Mouse (Mus musculus) kidney, embryonic 14.5 days (tissue): ENCODE measurements at regions not wholly inside any gene's neighbourhood (a gene's known extent, or its start where the extent isn't known, plus 50 kb on each side); places are given as distances from the start of the nearest gene placed in this dataset.
"Not testable (repeated sequence)": the region's sequence is repeated elsewhere in the genome, so short reads cannot be mapped to it uniquely, and the experiment has no call there.

Experiments
- ATAC-seq: fragments of 200-750 bp; cut with Nextera tagmentation; 2 replicates; pipeline ENCODE4 v1.8.0; 2017; ENCODE audit warnings: moderate number of reproducible peaks, mild to moderate bottlenecking, moderate TSS enrichment, moderate library complexity; ENCODE audit not compliant: low FRiP score, low TSS enrichment
- H3K27ac ChIP-seq: fragments of 300-500 bp; sonication (generic); 2 replicates; pipeline ENCODE4 v1.5.1; 2014; ENCODE audit warnings: low read depth, mild to moderate bottlenecking, low read length, moderate library complexity, mixed read lengths
- H3K27me3 ChIP-seq: fragments of 300-500 bp; sonication (generic); 2 replicates; pipeline ENCODE4 v1.6.1; 2014; ENCODE audit warnings: mild to moderate bottlenecking, low read length; ENCODE audit not compliant: control insufficient read depth, insufficient read depth
- H3K36me3 ChIP-seq: fragments of 300-500 bp; sonication (generic); 2 replicates; pipeline ENCODE4 v1.6.1; 2014; ENCODE audit warnings: low read length, mixed read lengths; ENCODE audit not compliant: control insufficient read depth, insufficient read depth
- H3K4me1 ChIP-seq: fragments of 300-500 bp; sonication (generic); 2 replicates; pipeline ENCODE4 v1.6.1; 2014; ENCODE audit warnings: low read length, mixed read lengths; ENCODE audit not compliant: control insufficient read depth, insufficient read depth
- H3K4me2 ChIP-seq: fragments of 300-500 bp; sonication (generic); replicated peaks from 2 replicates; pipeline ENCODE4 v1.6.1; 2014; ENCODE audit warnings: low read depth, mild to moderate bottlenecking, low read length
- H3K4me3 ChIP-seq: fragments of 300-500 bp; sonication (generic); 2 replicates; pipeline ENCODE4 v1.5.1; 2014; ENCODE audit warnings: mild to moderate bottlenecking, low read length
- H3K9ac ChIP-seq: fragments of 300-500 bp; sonication (generic); 2 replicates; pipeline ENCODE4 v1.6.1; 2014; ENCODE audit warnings: low read depth, mild to moderate bottlenecking, low read length, moderate library complexity
- H3K9me3 ChIP-seq: fragments of 300-500 bp; sonication (generic); 2 replicates; pipeline ENCODE4 v1.6.1; 2016; ENCODE audit warnings: low read length; ENCODE audit not compliant: control insufficient read depth
- WGBS: fragments of 180-500 bp; shearing (Covaris S2); extraction: QIAGEN DNeasy Blood & Tissue Kit; methylation state at CpG from one replicate; pipeline ENCODE4 v1.1.7; 2014; 5-methylcytosine and 5-hydroxymethylcytosine counted together

GRCm38 (mm10) chr1:23034271-23034670 is 67.8 kb downstream of the 4933415F23Rik start:
- no peak overlapping the region for H3K4me3 ChIP-seq
- no peaks in the 10 kb centered on the region for H3K4me1 ChIP-seq
- H3K9me3 ChIP-seq: no peaks in the 10 kb centered on the region
- no peaks in the 10 kb centered on the region for H3K27me3 ChIP-seq
- WGBS: 70% methylated on average over 3 of the region's 3 CpGs
- H3K4me2 ChIP-seq: no peak overlapping the region
- H3K27ac ChIP-seq: no peak overlapping the region
- ATAC-seq: no peak
- H3K36me3 ChIP-seq: no peaks in the 10 kb centered on the region
- H3K9ac ChIP-seq: no peak overlapping the region

DNA sequence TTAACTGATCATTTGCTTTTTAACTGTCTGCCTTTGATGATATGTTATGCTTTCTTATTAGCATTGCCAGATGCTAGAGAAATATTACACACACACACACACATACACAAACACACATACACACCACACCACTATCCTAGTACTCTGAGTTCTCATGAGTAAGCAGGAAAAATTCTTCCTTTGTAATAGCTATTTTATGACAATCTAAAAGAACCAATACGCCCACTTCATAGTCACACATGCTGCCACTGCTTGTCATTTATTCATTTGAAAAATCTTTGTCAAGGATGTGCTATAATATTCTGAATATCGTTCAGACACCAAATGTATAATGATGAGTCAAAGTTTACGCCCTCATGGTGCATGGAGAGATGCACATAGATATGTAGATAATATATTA is 78.5 kb downstream of the 4933415F23Rik start:
- no peak for ATAC-seq
- no peaks in the 10 kb centered on the region for H3K36me3 ChIP-seq
- no peaks in the 10 kb centered on the region for H3K4me1 ChIP-seq
- H3K9me3 ChIP-seq: no peaks in the 10 kb centered on the region
- no peak overlapping the region for H3K4me3 ChIP-seq
- no peak overlapping the region for H3K27ac ChIP-seq
- H3K27me3 ChIP-seq: no peaks in the 10 kb centered on the region
- H3K9ac ChIP-seq: no peak overlapping the region
- H3K4me2 ChIP-seq: no peak overlapping the region
- WGBS: 92% methylated on average over 3 of the region's 3 CpGs

GRCm38 (mm10) chr1:23007784-23008490 is 94.1 kb downstream of the 4933415F23Rik start:
- WGBS: 77% methylated on average over 5 of the region's 5 CpGs
- Histone ChIP-seq H3K9me3 (no peaks in the 10 kb centered on the region), H3K9ac (no peak overlapping the region)

GRCm38 (mm10) chr1:23004882-23005281 is 97.2 kb downstream of the 4933415F23Rik start:
- Histone ChIP-seq H3K27ac (no peak overlapping the region), H3K9ac (no peak overlapping the region), H3K4me2 (no peak overlapping the region), H3K9me3 (no peaks in the 10 kb centered on the region), H3K4me1 (no peaks in the 10 kb centered on the region), H3K36me3 (no peaks in the 10 kb centered on the region), H3K4me3 (no peak overlapping the region), H3K27me3 (no peaks in the 10 kb centered on the region)
- WGBS: 94% methylated on average over 5 of the region's 5 CpGs
- no peak for ATAC-seq

More at GRCm38 (mm10) chr1:23007784-23008490, 94.1 kb downstream of the 4933415F23Rik start:
- Histone ChIP-seq H3K4me1 (no peaks in the 10 kb centered on the region), H3K4me3 (no peak overlapping the region), H3K27ac (no peak overlapping the region), H3K36me3 (no peaks in the 10 kb centered on the region), H3K27me3 (no peaks in the 10 kb centered on the region), H3K4me2 (no peak overlapping the region)
- no peak for ATAC-seq

- no peaks in the 10 kb centered on the region for H3K4me1 ChIP-seq
- H3K9ac ChIP-seq: no peak overlapping the region
- H3K4me2 ChIP-seq: no peak overlapping the region
- H3K27ac ChIP-seq: no peak overlapping the region
- 76% methylated on average over 2 of the region's 2 CpGs for WGBS
- no peaks in the 10 kb centered on the region for H3K9me3 ChIP-seq
- H3K36me3 ChIP-seq: no peaks in the 10 kb centered on the region
- no peak for ATAC-seq
- H3K4me3 ChIP-seq: no peak overlapping the region
- H3K27me3 ChIP-seq: no peaks in the 10 kb centered on the region
Measured at GRCm38 (mm10) chr1:22996665-22997064, 105.4 kb downstream of the 4933415F23Rik start.

DNA sequence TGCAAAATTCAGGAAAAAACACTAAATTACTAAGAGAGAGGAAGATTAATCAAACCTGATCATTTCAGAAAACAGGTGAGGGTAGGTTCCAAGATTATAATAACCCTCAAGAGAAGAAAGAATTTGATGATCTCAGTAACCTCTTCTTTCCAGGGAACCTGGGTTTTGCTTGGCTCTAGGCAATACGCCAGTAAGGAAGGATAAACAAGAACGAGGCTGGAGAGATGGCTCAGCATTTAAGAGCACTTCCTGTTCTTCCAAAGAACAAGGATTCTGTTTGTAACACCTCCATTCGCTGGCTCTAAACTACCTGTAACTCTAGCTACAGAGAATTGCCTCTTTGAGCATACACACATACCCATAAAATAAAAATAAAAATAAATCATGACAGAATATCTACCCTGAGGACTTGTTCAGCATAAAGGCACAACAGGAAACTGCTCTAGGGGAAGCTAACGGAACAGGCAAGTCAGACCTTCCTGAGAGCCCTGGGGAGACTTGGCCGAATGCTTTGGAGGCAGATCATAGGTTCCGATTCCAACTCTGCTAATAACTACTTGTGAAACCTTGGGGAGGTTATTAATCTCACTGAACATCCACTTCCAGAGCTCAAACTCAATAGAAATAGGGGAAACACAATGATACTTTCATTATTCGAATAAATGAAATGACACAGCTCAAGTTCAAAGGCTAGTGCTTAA is 112.4 kb downstream of the 4933415F23Rik start:
- H3K9me3 ChIP-seq: no peaks in the 10 kb centered on the region
- H3K4me3 ChIP-seq: no peak overlapping the region
- no peak overlapping the region for H3K27ac ChIP-seq
- H3K4me1 ChIP-seq: no peaks in the 10 kb centered on the region
- no peak overlapping the region for H3K9ac ChIP-seq
- no peaks in the 10 kb centered on the region for H3K27me3 ChIP-seq
- ATAC-seq: no peak
- H3K36me3 ChIP-seq: no peaks in the 10 kb centered on the region
- H3K4me2 ChIP-seq: no peak overlapping the region
- 73% methylated on average over 7 of the region's 7 CpGs for WGBS

DNA sequence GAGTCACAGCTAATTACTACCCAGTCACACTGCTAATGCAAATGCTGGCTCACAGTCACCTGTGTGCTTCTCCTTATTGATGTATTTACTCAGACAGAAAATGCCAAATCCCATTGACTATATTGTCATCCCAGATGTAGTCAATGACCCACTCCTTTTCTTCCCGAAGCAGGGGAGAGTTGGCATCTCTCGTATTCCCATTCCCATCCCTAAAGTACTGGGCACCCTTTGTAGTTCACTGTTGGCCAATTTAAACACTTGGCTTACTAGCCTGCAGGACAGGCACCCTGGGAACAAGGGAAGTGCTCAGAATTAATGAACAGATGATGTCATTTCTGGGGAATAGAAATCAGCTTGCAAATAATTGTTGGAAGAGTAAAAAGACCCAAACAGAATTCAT is 114.5 kb downstream of the 4933415F23Rik start:
- Histone ChIP-seq H3K27me3 (no peaks in the 10 kb centered on the region), H3K4me2 (no peak overlapping the region), H3K9ac (no peak overlapping the region), H3K36me3 (no peaks in the 10 kb centered on the region), H3K4me1 (no peaks in the 10 kb centered on the region), H3K9me3 (no peaks in the 10 kb centered on the region), H3K27ac (no peak overlapping the region), H3K4me3 (no peak overlapping the region)
- WGBS: 79% methylated on average over 2 of the region's 2 CpGs
- no peak for ATAC-seq

- not testable (repeated sequence) for H3K36me3 ChIP-seq
Measured at GRCm38 (mm10) chr1:22984276-22984675, 117.8 kb downstream of the 4933415F23Rik start.

GRCm38 (mm10) chr1:22974917-22975316 is 127.1 kb downstream of the 4933415F23Rik start:
- Histone ChIP-seq H3K27me3 (no peaks in the 10 kb centered on the region), H3K4me1 (0 out of 2 replicates have a peak, but pooled peaks cover 3% of the 10 kb centered on the region), H3K36me3 (no peaks in the 10 kb centered on the region), H3K27ac (no peak overlapping the region), H3K9me3 (no peaks in the 10 kb centered on the region), H3K4me3 (no peak overlapping the region), H3K4me2 (no peak overlapping the region), H3K9ac (no peak overlapping the region)
- ATAC-seq: 0 out of 2 replicates have a peak, but pooled peaks have one; percentile 55
- WGBS: 56% methylated on average over 4 of the region's 4 CpGs

More at GRCm38 (mm10) chr1:22984276-22984675, 117.8 kb downstream of the 4933415F23Rik start:
- not testable (repeated sequence) for H3K4me3 ChIP-seq, H3K4me1 ChIP-seq, H3K4me2 ChIP-seq, H3K27ac ChIP-seq, H3K9me3 ChIP-seq, H3K9ac ChIP-seq, H3K27me3 ChIP-seq, ATAC-seq
